In genomic region chr11:121794591-121795199, GRCm38 (mm10) we compare ENCODE assay signal across 11 mouse cellular contexts. TPM values are rescaled to one million over a fixed set of nuclear protein-coding genes. Genes with fewer than 3 reads are reported as not detected.
DNase-seq lines count a peak whose midpoint lies in the region; ATAC-seq and TF ChIP-seq lines count a peak whose summit lies in the region.
"Had no signal": no experiment of that assay in that cellular context is flagged by ENCODE, and none has a peak within 500 bp of the region (broad histone marks: within the 10 kb centered on the region; RNA-seq: fewer than 3 reads in every experiment).

No protein-coding gene starts in this region.

- no peak overlapping the region for H3K4me2 ChIP-seq in midbrain, embryonic 14.5 days (ENCODE audit: low read length)
- H3K4me2 ChIP-seq in midbrain, embryonic 15.5 days: no peak overlapping the region
- no peak overlapping the region for H3K4me2 ChIP-seq in limb, embryonic 14.5 days (replicated peaks; ENCODE audit: low read depth, low read length, severe bottlenecking)
- H3K4me2 ChIP-seq in stomach, embryonic 15.5 days: 0 out of 2 replicates have a peak overlapping the region, but pooled peaks have one; percentile 6
- H3K4me2 ChIP-seq in hindbrain, postnatal 0 days (ENCODE audit: low read depth, low read length): no peak overlapping the region
- H3K4me2 ChIP-seq: hindbrain, embryonic 14.5 days had no signal

- ATAC-seq in midbrain, embryonic 14.5 days (ENCODE audit: low FRiP score, low TSS enrichment): no peak
- no peak for ATAC-seq in midbrain, embryonic 15.5 days (replicated peaks)
- ATAC-seq in limb, embryonic 14.5 days (ENCODE audit: low FRiP score, low read depth): peak; percentile 57; the same call in 1 of the 2 replicates
- peak; percentile 92 for ATAC-seq in stomach, embryonic 15.5 days (ENCODE audit: insufficient read depth, low FRiP score, low read depth)
- no peak for ATAC-seq in hindbrain, postnatal 0 days

- peak; percentile 4 for DNase-seq in midbrain, embryonic 14.5 days
- peak; percentile 78 for DNase-seq in heart, embryonic 10.5 days (ENCODE audit: low spot score)
- DNase-seq in limb, embryonic 14.5 days (ENCODE audit: low spot score): peak; percentile 73
- no peak for DNase-seq in forebrain, embryonic 10.5 days (ENCODE audit: extremely low spot score, low spot score)
- no peak for DNase-seq in hindbrain, postnatal 0 days (ENCODE audit: low spot score)
- no peak for DNase-seq in left cerebral cortex, adult 11 months (ENCODE audit: low spot score)

- H3K4me1 ChIP-seq in midbrain, embryonic 14.5 days (ENCODE audit: control insufficient read depth, insufficient read depth, low read length): no peaks in the 10 kb centered on the region
- no peaks in the 10 kb centered on the region for H3K4me1 ChIP-seq in midbrain, embryonic 15.5 days
- peaks cover 11% of the 10 kb centered on the region; the same call in 1 of the 2 replicates for H3K4me1 ChIP-seq in heart, embryonic 10.5 days
- 0 out of 2 replicates have a peak, but pooled peaks cover 6% of the 10 kb centered on the region for H3K4me1 ChIP-seq in limb, embryonic 14.5 days (ENCODE audit: control insufficient read depth, insufficient read depth, low read length)
- peaks cover 20% of the 10 kb centered on the region for H3K4me1 ChIP-seq in stomach, embryonic 15.5 days
- H3K4me1 ChIP-seq in forebrain, embryonic 10.5 days: peaks cover 5% of the 10 kb centered on the region
- H3K4me1 ChIP-seq in hindbrain, postnatal 0 days (ENCODE audit: insufficient read depth, low read length): no peaks in the 10 kb centered on the region

- no peaks in the 10 kb centered on the region for H3K36me3 ChIP-seq in midbrain, embryonic 14.5 days (ENCODE audit: control insufficient read depth, insufficient read depth, low read length)
- H3K36me3 ChIP-seq in midbrain, embryonic 15.5 days (replicated peaks): no peaks in the 10 kb centered on the region
- no peaks in the 10 kb centered on the region for H3K36me3 ChIP-seq in heart, embryonic 10.5 days
- H3K36me3 ChIP-seq in limb, embryonic 14.5 days (ENCODE audit: control insufficient read depth, insufficient read depth, low read length): no peaks in the 10 kb centered on the region
- H3K36me3 ChIP-seq in stomach, embryonic 15.5 days: no peaks in the 10 kb centered on the region
- H3K36me3 ChIP-seq in forebrain, embryonic 10.5 days (replicated peaks): no peaks in the 10 kb centered on the region
- H3K36me3 ChIP-seq in hindbrain, postnatal 0 days (ENCODE audit: insufficient read depth, low read length): no peaks in the 10 kb centered on the region

- no peak overlapping the region for H3K27ac ChIP-seq in midbrain, embryonic 14.5 days (replicated peaks; ENCODE audit: low read depth, low read length)
- no peak overlapping the region for H3K27ac ChIP-seq in midbrain, embryonic 15.5 days
- no peak overlapping the region for H3K27ac ChIP-seq in heart, embryonic 10.5 days
- peak overlapping the region; percentile 10; the same call in 1 of the 2 replicates for H3K27ac ChIP-seq in limb, embryonic 14.5 days (replicated peaks; ENCODE audit: low read depth, low read length)
- H3K27ac ChIP-seq in stomach, embryonic 15.5 days: peak overlapping the region; percentile 79
- H3K27ac ChIP-seq in forebrain, embryonic 10.5 days: no peak overlapping the region
- H3K27ac ChIP-seq in hindbrain, postnatal 0 days: no peak overlapping the region
- H3K27ac ChIP-seq: hindbrain, embryonic 14.5 days had no signal

- H3K4me3 ChIP-seq in midbrain, embryonic 14.5 days (replicated peaks; ENCODE audit: low read depth, low read length): no peak overlapping the region
- H3K4me3 ChIP-seq in midbrain, embryonic 15.5 days: no peak overlapping the region
- H3K4me3 ChIP-seq in heart, embryonic 10.5 days: no peak overlapping the region
- no peak overlapping the region for H3K4me3 ChIP-seq in limb, embryonic 14.5 days (replicated peaks; ENCODE audit: low read length)
- H3K4me3 ChIP-seq in stomach, embryonic 15.5 days (replicated peaks): no peak overlapping the region
- H3K4me3 ChIP-seq in forebrain, embryonic 10.5 days: no peak overlapping the region
- no peak overlapping the region for H3K4me3 ChIP-seq in hindbrain, postnatal 0 days (ENCODE audit: low read length)

- H3K27me3 ChIP-seq in midbrain, embryonic 14.5 days (ENCODE audit: control insufficient read depth, insufficient read depth, low read length): no peaks in the 10 kb centered on the region
- no peaks in the 10 kb centered on the region for H3K27me3 ChIP-seq in midbrain, embryonic 15.5 days (replicated peaks)
- H3K27me3 ChIP-seq in heart, embryonic 10.5 days (ENCODE audit: insufficient read depth, poor library complexity, severe bottlenecking): no peaks in the 10 kb centered on the region
- no peaks in the 10 kb centered on the region for H3K27me3 ChIP-seq in limb, embryonic 14.5 days (ENCODE audit: control insufficient read depth, insufficient read depth, low read length)
- no peaks in the 10 kb centered on the region for H3K27me3 ChIP-seq in stomach, embryonic 15.5 days (replicated peaks)
- no peaks in the 10 kb centered on the region for H3K27me3 ChIP-seq in forebrain, embryonic 10.5 days (ENCODE audit: poor library complexity, severe bottlenecking)
- H3K27me3 ChIP-seq in hindbrain, postnatal 0 days (ENCODE audit: insufficient read depth, low read length): no peaks in the 10 kb centered on the region

- no peak for TF ChIP-seq CTCF in hindbrain, postnatal 0 days (IDR thresholded peaks at IDR 0.05; ENCODE audit: low read depth)

- no peaks in the 10 kb centered on the region for H3K9me3 ChIP-seq in midbrain, embryonic 14.5 days (ENCODE audit: control insufficient read depth, low read length)
- no peaks in the 10 kb centered on the region for H3K9me3 ChIP-seq in midbrain, embryonic 15.5 days
- H3K9me3 ChIP-seq in heart, embryonic 10.5 days: no peaks in the 10 kb centered on the region
- no peaks in the 10 kb centered on the region for H3K9me3 ChIP-seq in limb, embryonic 14.5 days (ENCODE audit: control insufficient read depth, low read length)
- H3K9me3 ChIP-seq in stomach, embryonic 15.5 days: no peaks in the 10 kb centered on the region
- H3K9me3 ChIP-seq in forebrain, embryonic 10.5 days: no peaks in the 10 kb centered on the region
- no peaks in the 10 kb centered on the region for H3K9me3 ChIP-seq in hindbrain, postnatal 0 days (ENCODE audit: low read length)

- WGBS in midbrain, embryonic 14.5 days: 78% methylated on average over 6 of the region's 6 CpGs
- WGBS in midbrain, embryonic 15.5 days: 73% methylated on average over 6 of the region's 6 CpGs
- 55% methylated on average over 6 of the region's 6 CpGs for WGBS in heart, embryonic 10.5 days
- 56% methylated on average over 6 of the region's 6 CpGs for WGBS in limb, embryonic 14.5 days
- WGBS in stomach, embryonic 15.5 days: 18% methylated on average over 6 of the region's 6 CpGs
- WGBS in forebrain, embryonic 10.5 days: 73% methylated on average over 6 of the region's 6 CpGs
- 72% methylated on average over 6 of the region's 6 CpGs for WGBS in hindbrain, postnatal 0 days

- H3K9ac ChIP-seq in midbrain, embryonic 14.5 days (replicated peaks; ENCODE audit: low read length): no peak overlapping the region
- H3K9ac ChIP-seq in midbrain, embryonic 15.5 days: no peak overlapping the region
- H3K9ac ChIP-seq in limb, embryonic 14.5 days (ENCODE audit: low read depth, low read length, severe bottlenecking): no peak overlapping the region
- H3K9ac ChIP-seq in stomach, embryonic 15.5 days: no peak overlapping the region
- no peak overlapping the region for H3K9ac ChIP-seq in hindbrain, postnatal 0 days (replicated peaks; ENCODE audit: low read length)
- H3K9ac ChIP-seq: hindbrain, embryonic 14.5 days had no signal

- no peak for TF ChIP-seq POLR2A in limb, embryonic 14.5 days (IDR thresholded peaks at IDR 0.05; ENCODE audit: borderline replicate concordance, extremely low read depth, insufficient read depth, insufficient read length)

RNA-seq across cellular contexts. Expression of gene Ptchd3, which starts 35.4 kb away (rescaled TPM):
- not detected in 2 replicates for polyA plus RNA-seq in midbrain, embryonic 14.5 days (2014; fragmentation: Nextera tagmentation; extraction: Ambion mirVana)
- not detected in 2 replicates for polyA plus RNA-seq in midbrain, embryonic 15.5 days (2015; fragmentation: Nextera tagmentation; extraction: Ambion mirVana)
- not detected in 2 replicates for polyA plus RNA-seq in heart, embryonic 10.5 days (2016; fragmentation: Nextera tagmentation; extraction: Ambion mirVana)
- 0.09 and 0.14 TPM in 2 replicates for polyA plus RNA-seq in limb, embryonic 14.5 days (2012; rRNA removed)
- polyA plus RNA-seq in limb, embryonic 14.5 days (2014; fragmentation: Nextera tagmentation; extraction: Ambion mirVana): 0.21 TPM in 1 of 2 replicates, not detected in the other
- polyA plus RNA-seq in stomach, embryonic 15.5 days (2015; fragmentation: Nextera tagmentation; extraction: Ambion mirVana): not detected in 2 replicates
- not detected in 2 replicates for polyA plus RNA-seq in forebrain, embryonic 10.5 days (2016; fragmentation: Nextera tagmentation; extraction: Ambion mirVana)
- 0.07 and 0.73 TPM in 2 replicates for total RNA-seq in hindbrain, postnatal 0 days (2014; rRNA removed)
- polyA plus RNA-seq in hindbrain, postnatal 0 days (2015; fragmentation: Nextera tagmentation; extraction: Ambion mirVana): not detected in 2 replicates
- total RNA-seq: MEL; neutrophil, adult 5-6 weeks had no signal
- polyA plus RNA-seq: hindbrain, embryonic 14.5 days had no signal

Comparison
In these comparisons a context has a peak if more than half of its experiments do, and no peak if none do; other contexts are left out.
1. ATAC-seq: peak in limb, embryonic 14.5 days (single experiment) and stomach, embryonic 15.5 days (single experiment); none in midbrain, embryonic 14.5 days (single experiment), midbrain, embryonic 15.5 days (single experiment) and hindbrain, postnatal 0 days (single experiment).
2. DNase-seq: peak in midbrain, embryonic 14.5 days (single experiment), heart, embryonic 10.5 days (single experiment) and limb, embryonic 14.5 days (single experiment); none in forebrain, embryonic 10.5 days (single experiment), hindbrain, postnatal 0 days (single experiment) and left cerebral cortex, adult 11 months (single experiment).
3. H3K27ac ChIP-seq: peak in limb, embryonic 14.5 days (single experiment) and stomach, embryonic 15.5 days (single experiment); none in midbrain, embryonic 14.5 days (single experiment), midbrain, embryonic 15.5 days (single experiment), heart, embryonic 10.5 days (single experiment), forebrain, embryonic 10.5 days (single experiment) and hindbrain, postnatal 0 days (single experiment).